Mouse (Mus musculus): ENCODE measurements around the gene Nrg4.

DNA sequence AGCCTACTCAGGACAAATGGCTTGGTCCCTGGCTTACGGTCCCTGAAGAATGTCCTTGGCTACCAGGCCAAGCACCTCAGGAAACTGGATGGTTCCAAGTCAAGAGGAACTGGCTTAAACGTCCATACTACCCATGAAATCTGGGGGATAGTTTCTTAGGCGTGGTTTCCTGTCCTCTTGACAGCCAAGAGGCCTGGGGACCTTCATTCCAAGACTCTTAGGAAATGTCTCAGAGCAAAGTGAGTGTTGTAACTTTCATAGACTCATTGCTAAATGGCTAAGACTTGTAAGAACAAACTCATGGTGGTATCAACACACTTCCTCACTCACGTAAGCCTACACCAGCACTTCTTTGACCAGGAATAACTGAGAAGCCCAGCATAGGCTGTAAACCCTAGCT, 71.0 kb downstream of the Nrg4 start:
- no peak for TF ChIP-seq POLR2A (IDR thresholded peaks at IDR 0.05; ENCODE audit: borderline replicate concordance, insufficient read depth, low read length)
- no peak for TF ChIP-seq CTCF (IDR thresholded peaks at IDR 0.05; ENCODE audit: borderline replicate concordance, insufficient read depth, low read depth, low read length)
